9 mouse cellular contexts compared by ENCODE assay signal in genomic region chr2:169621201-169621710, GRCm38 (mm10). TPM values are rescaled to one million over a fixed set of nuclear protein-coding genes. Genes with fewer than 3 reads are reported as not detected.
DNase-seq lines count a peak whose midpoint lies in the region; ATAC-seq lines count a peak whose summit lies in the region.
"Had no signal": no experiment of that assay in that cellular context is flagged by ENCODE, and none has a peak within 500 bp of the region (broad histone marks: within the 10 kb centered on the region; RNA-seq: fewer than 3 reads in every experiment).

No protein-coding gene starts in this region.

- WGBS in forebrain, embryonic 13.5 days: 53% methylated on average over 15 of the region's 15 CpGs
- WGBS in forebrain, embryonic 15.5 days: 49% methylated on average over 15 of the region's 15 CpGs
- WGBS in heart, embryonic 15.5 days: 38% methylated on average over 15 of the region's 15 CpGs
- WGBS in neural tube, embryonic 13.5 days: 2% methylated on average over 15 of the region's 15 CpGs

- peak overlapping the region; percentile 10; the same call in 1 of the 2 replicates for H3K4me2 ChIP-seq in forebrain, embryonic 13.5 days
- no peak overlapping the region for H3K4me2 ChIP-seq in forebrain, embryonic 15.5 days (replicated peaks)
- H3K4me2 ChIP-seq in heart, embryonic 15.5 days: peak overlapping the region; percentile 53
- peak overlapping the region; percentile 56 for H3K4me2 ChIP-seq in neural tube, embryonic 13.5 days

- peaks cover 5% of the 10 kb centered on the region; the same call in 1 of the 2 replicates for H3K4me1 ChIP-seq in forebrain, embryonic 13.5 days
- no peaks in the 10 kb centered on the region for H3K4me1 ChIP-seq in forebrain, embryonic 15.5 days
- peaks cover 7% of the 10 kb centered on the region; the same call in 1 of the 2 replicates for H3K4me1 ChIP-seq in heart, embryonic 15.5 days (replicated peaks)
- peaks cover 21% of the 10 kb centered on the region for H3K4me1 ChIP-seq in neural tube, embryonic 13.5 days (replicated peaks)

- no peaks in the 10 kb centered on the region for H3K9me3 ChIP-seq in forebrain, embryonic 13.5 days (replicated peaks)
- no peaks in the 10 kb centered on the region for H3K9me3 ChIP-seq in forebrain, embryonic 15.5 days
- no peaks in the 10 kb centered on the region for H3K9me3 ChIP-seq in heart, embryonic 15.5 days (replicated peaks)
- no peaks in the 10 kb centered on the region for H3K9me3 ChIP-seq in neural tube, embryonic 13.5 days

- H3K4me3 ChIP-seq in forebrain, embryonic 13.5 days: no peak overlapping the region
- H3K4me3 ChIP-seq in forebrain, embryonic 15.5 days: no peak overlapping the region
- H3K4me3 ChIP-seq in heart, embryonic 15.5 days: peak overlapping the region; percentile 15
- peak overlapping the region; percentile 24 for H3K4me3 ChIP-seq in neural tube, embryonic 13.5 days
- H3K4me3 ChIP-seq: erythroblast, embryonic 14.5 days had no signal

- 0 out of 2 replicates have a peak overlapping the region, but pooled peaks have one; percentile 21 for H3K9ac ChIP-seq in forebrain, embryonic 13.5 days
- H3K9ac ChIP-seq in forebrain, embryonic 15.5 days (replicated peaks): no peak overlapping the region
- H3K9ac ChIP-seq in heart, embryonic 15.5 days: no peak overlapping the region
- H3K9ac ChIP-seq in neural tube, embryonic 13.5 days: peak overlapping the region; percentile 58

- H3K36me3 ChIP-seq in forebrain, embryonic 13.5 days (ENCODE audit: poor library complexity, severe bottlenecking): no peaks in the 10 kb centered on the region
- no peaks in the 10 kb centered on the region for H3K36me3 ChIP-seq in forebrain, embryonic 15.5 days
- H3K36me3 ChIP-seq in heart, embryonic 15.5 days: no peaks in the 10 kb centered on the region
- no peaks in the 10 kb centered on the region for H3K36me3 ChIP-seq in neural tube, embryonic 13.5 days

- DNase-seq in ES-CJ7 (ENCODE audit: low read depth, low spot score): peak; percentile 45
- peak; percentile 68 for DNase-seq in kidney, postnatal 14 days
- no peak for DNase-seq in spleen, postnatal 10 days (ENCODE audit: low spot score in 2 of 2)

- ATAC-seq in forebrain, embryonic 13.5 days: no peak
- ATAC-seq in forebrain, embryonic 15.5 days (replicated peaks): no peak
- ATAC-seq in heart, embryonic 15.5 days (replicated peaks; ENCODE audit: insufficient number of reproducible peaks, insufficient read depth, low FRiP score, low read depth): peak; percentile 43; the same call in 1 of the 2 replicates
- ATAC-seq in neural tube, embryonic 13.5 days (ENCODE audit: low read depth): peak; percentile 87
- no peak for ATAC-seq in activated CD4-positive, CD25-positive, alpha-beta regulatory T cell, adult 4 months

- no peak overlapping the region for H3K27ac ChIP-seq in forebrain, embryonic 13.5 days
- H3K27ac ChIP-seq in forebrain, embryonic 15.5 days (replicated peaks): no peak overlapping the region
- no peak overlapping the region for H3K27ac ChIP-seq in heart, embryonic 15.5 days
- H3K27ac ChIP-seq in neural tube, embryonic 13.5 days (replicated peaks): peak overlapping the region; percentile 64

- H3K27me3 ChIP-seq in forebrain, embryonic 13.5 days: peaks cover 6% of the 10 kb centered on the region; the same call in 1 of the 2 replicates
- no peaks in the 10 kb centered on the region for H3K27me3 ChIP-seq in forebrain, embryonic 15.5 days
- no peaks in the 10 kb centered on the region for H3K27me3 ChIP-seq in heart, embryonic 15.5 days
- no peaks in the 10 kb centered on the region for H3K27me3 ChIP-seq in neural tube, embryonic 13.5 days

RNA-seq across cellular contexts. Expression of gene Tshz2, which starts 11.6 kb away (rescaled TPM):
- polyA plus RNA-seq in forebrain, embryonic 13.5 days (2015; fragmentation: Nextera tagmentation; extraction: Ambion mirVana): 8.7 and 9.8 TPM in 2 replicates
- polyA plus RNA-seq in forebrain, embryonic 15.5 days (2015; fragmentation: Nextera tagmentation; extraction: Ambion mirVana): 9.0 and 9.4 TPM in 2 replicates
- 3.6 and 4.7 TPM in 2 replicates for polyA plus RNA-seq in heart, embryonic 15.5 days (2015; fragmentation: Nextera tagmentation; extraction: Ambion mirVana)
- 50.6 and 54.6 TPM in 2 replicates for polyA plus RNA-seq in neural tube, embryonic 13.5 days (2015; fragmentation: Nextera tagmentation; extraction: Ambion mirVana)
- polyA plus RNA-seq in activated CD4-positive, CD25-positive, alpha-beta regulatory T cell, adult 4 months (2017; shearing (Covaris generic)): under 1 TPM; 0.28 to 0.37 TPM
- polyA plus RNA-seq: erythroblast, embryonic 14.5 days had no signal

RNA-seq across cellular contexts. Expression of gene Gm11011, which starts 33.7 kb away (rescaled TPM):
- polyA plus RNA-seq in forebrain, embryonic 13.5 days (2015; fragmentation: Nextera tagmentation; extraction: Ambion mirVana): not detected in 2 replicates
- polyA plus RNA-seq in forebrain, embryonic 15.5 days (2015; fragmentation: Nextera tagmentation; extraction: Ambion mirVana): not detected in 2 replicates
- polyA plus RNA-seq in heart, embryonic 15.5 days (2015; fragmentation: Nextera tagmentation; extraction: Ambion mirVana): not detected in 2 replicates
- polyA plus RNA-seq in neural tube, embryonic 13.5 days (2015; fragmentation: Nextera tagmentation; extraction: Ambion mirVana): not detected in 2 replicates
- not detected for polyA plus RNA-seq in activated CD4-positive, CD25-positive, alpha-beta regulatory T cell, adult 4 months (2017; shearing (Covaris generic))
- polyA plus RNA-seq: erythroblast, embryonic 14.5 days had no signal

Comparison
In these comparisons a context has a peak if more than half of its experiments do, and no peak if none do; other contexts are left out.
1. H3K9ac ChIP-seq: peak in forebrain, embryonic 13.5 days (single experiment) and neural tube, embryonic 13.5 days (single experiment); none in forebrain, embryonic 15.5 days (single experiment) and heart, embryonic 15.5 days (single experiment).
2. ATAC-seq: peak in heart, embryonic 15.5 days (single experiment) and neural tube, embryonic 13.5 days (single experiment); none in forebrain, embryonic 13.5 days (single experiment), forebrain, embryonic 15.5 days (single experiment) and activated CD4-positive, CD25-positive, alpha-beta regulatory T cell, adult 4 months (single experiment).
3. H3K4me3 ChIP-seq: peak in heart, embryonic 15.5 days (single experiment) and neural tube, embryonic 13.5 days (single experiment); none in forebrain, embryonic 13.5 days (single experiment) and forebrain, embryonic 15.5 days (single experiment).
4. DNase-seq: peak in ES-CJ7 (single experiment) and kidney, postnatal 14 days (single experiment); none in spleen, postnatal 10 days (0 of 2).